Mouse (Mus musculus): ENCODE measurements around the gene Galnt11. TPM values are rescaled to one million over a fixed set of nuclear protein-coding genes. Genes with fewer than 3 reads are reported as not detected.

The Galnt11 gene
- polyA plus RNA-seq, 1 experiment from 2014 or later: 31.3 TPM

GRCm38 (mm10) chr5:25256686-25257085 lies 35.0 kb downstream of the Galnt11 start:
- peaks cover 56% of the 10 kb centered on the region for H3K36me3 ChIP-seq
- H3K27ac ChIP-seq: no peak overlapping the region
- no peak for ATAC-seq (replicated peaks; ENCODE audit: insufficient number of reproducible peaks, insufficient read depth, low FRiP score, low read depth)
- no peaks in the 10 kb centered on the region for H3K9me3 ChIP-seq (replicated peaks)
- no peak overlapping the region for H3K4me3 ChIP-seq
- WGBS: 77% methylated on average over 2 of the region's 2 CpGs
- no peaks in the 10 kb centered on the region for H3K27me3 ChIP-seq
- H3K4me1 ChIP-seq (replicated peaks): peaks cover 4% of the 10 kb centered on the region; the same call in 1 of the 2 replicates
- no peak overlapping the region for H3K9ac ChIP-seq
- H3K4me2 ChIP-seq: no peak overlapping the region

- H3K27me3 ChIP-seq: no peaks in the 10 kb centered on the region
- no peak for ATAC-seq (replicated peaks; ENCODE audit: insufficient number of reproducible peaks, insufficient read depth, low FRiP score, low read depth)
- peaks cover 47% of the 10 kb centered on the region for H3K36me3 ChIP-seq
- H3K4me1 ChIP-seq (replicated peaks): no peaks in the 10 kb centered on the region
- H3K4me2 ChIP-seq: no peak overlapping the region
- no peak overlapping the region for H3K27ac ChIP-seq
- WGBS: 78% methylated on average over 6 of the region's 6 CpGs
- H3K4me3 ChIP-seq: no peak overlapping the region
- no peaks in the 10 kb centered on the region for H3K9me3 ChIP-seq (replicated peaks)
- no peak overlapping the region for H3K9ac ChIP-seq
Measured at GRCm38 (mm10) chr5:25261452-25261851, 39.7 kb downstream of the Galnt11 start.

- Histone ChIP-seq H3K4me3 (no peak overlapping the region), H3K27ac (no peak overlapping the region), H3K9ac (no peak overlapping the region), H3K4me2 (no peak overlapping the region), H3K4me1 (replicated peaks) (no peaks in the 10 kb centered on the region), H3K36me3 (peaks cover 47% of the 10 kb centered on the region), H3K9me3 (replicated peaks) (no peaks in the 10 kb centered on the region), H3K27me3 (no peaks in the 10 kb centered on the region)
- ATAC-seq (replicated peaks; ENCODE audit: insufficient number of reproducible peaks, insufficient read depth, low FRiP score, low read depth): no peak
- 71% methylated on average over 7 of the region's 7 CpGs for WGBS
Measured at GRCm38 (mm10) chr5:25262266-25262665, 40.6 kb downstream of the Galnt11 start.

GRCm38 (mm10) chr5:25268258-25268888 lies 46.7 kb downstream of the Galnt11 start:
- H3K27ac ChIP-seq: no peak overlapping the region
- no peaks in the 10 kb centered on the region for H3K4me1 ChIP-seq (replicated peaks)
- H3K36me3 ChIP-seq: peaks cover 26% of the 10 kb centered on the region
- WGBS: 85% methylated on average over 4 of the region's 4 CpGs
- H3K9ac ChIP-seq: no peak overlapping the region
- no peak overlapping the region for H3K4me2 ChIP-seq
- H3K4me3 ChIP-seq: no peak overlapping the region
- H3K9me3 ChIP-seq (replicated peaks): no peaks in the 10 kb centered on the region
- no peak for ATAC-seq (replicated peaks; ENCODE audit: insufficient number of reproducible peaks, insufficient read depth, low FRiP score, low read depth)
- H3K27me3 ChIP-seq: no peaks in the 10 kb centered on the region

- no peak overlapping the region for H3K4me3 ChIP-seq
- no peak overlapping the region for H3K9ac ChIP-seq
- WGBS: 83% methylated on average over 10 of the region's 10 CpGs
- H3K36me3 ChIP-seq: peaks cover 67% of the 10 kb centered on the region
- no peak for ATAC-seq (replicated peaks; ENCODE audit: insufficient number of reproducible peaks, insufficient read depth, low FRiP score, low read depth)
- H3K4me1 ChIP-seq (replicated peaks): no peaks in the 10 kb centered on the region
- no peaks in the 10 kb centered on the region for H3K27me3 ChIP-seq
- H3K4me2 ChIP-seq: no peak overlapping the region
- H3K9me3 ChIP-seq (replicated peaks): no peaks in the 10 kb centered on the region
- H3K27ac ChIP-seq: no peak overlapping the region
Measured at GRCm38 (mm10) chr5:25275629-25276028, 53.9 kb downstream of the Galnt11 start.

- H3K27ac ChIP-seq: no peak overlapping the region
Measured at GRCm38 (mm10) chr5:25276365-25276764, 54.7 kb downstream of the Galnt11 start.

GRCm38 (mm10) chr5:25283988-25284387 lies 62.3 kb downstream of the Galnt11 start:
- Histone ChIP-seq H3K4me2 (no peak overlapping the region), H3K27me3 (no peaks in the 10 kb centered on the region), H3K4me3 (no peak overlapping the region), H3K27ac (no peak overlapping the region), H3K4me1 (replicated peaks) (no peaks in the 10 kb centered on the region), H3K9ac (no peak overlapping the region), H3K36me3 (peaks cover 76% of the 10 kb centered on the region), H3K9me3 (replicated peaks) (no peaks in the 10 kb centered on the region)
- 96% methylated on average over 13 of the region's 13 CpGs for WGBS
- no peak for ATAC-seq (replicated peaks; ENCODE audit: insufficient number of reproducible peaks, insufficient read depth, low FRiP score, low read depth)

More at GRCm38 (mm10) chr5:25276365-25276764, 54.7 kb downstream of the Galnt11 start:
- Histone ChIP-seq H3K27me3 (no peaks in the 10 kb centered on the region), H3K4me2 (no peak overlapping the region), H3K9me3 (replicated peaks) (no peaks in the 10 kb centered on the region), H3K36me3 (peaks cover 70% of the 10 kb centered on the region), H3K4me3 (no peak overlapping the region), H3K9ac (no peak overlapping the region), H3K4me1 (replicated peaks) (no peaks in the 10 kb centered on the region)
- ATAC-seq (replicated peaks; ENCODE audit: insufficient number of reproducible peaks, insufficient read depth, low FRiP score, low read depth): no peak
- WGBS: 77% methylated on average over 6 of the region's 6 CpGs

- H3K27me3 ChIP-seq: no peaks in the 10 kb centered on the region
- no peak overlapping the region for H3K27ac ChIP-seq
- ATAC-seq (replicated peaks; ENCODE audit: insufficient number of reproducible peaks, insufficient read depth, low FRiP score, low read depth): no peak
- H3K4me3 ChIP-seq: no peak overlapping the region
- no peaks in the 10 kb centered on the region for H3K9me3 ChIP-seq (replicated peaks)
- H3K4me2 ChIP-seq: no peak overlapping the region
- 58% methylated on average over 3 of the region's 3 CpGs for WGBS
- peaks cover 37% of the 10 kb centered on the region for H3K36me3 ChIP-seq
- H3K4me1 ChIP-seq (replicated peaks): no peaks in the 10 kb centered on the region
- no peak overlapping the region for H3K9ac ChIP-seq
Measured at GRCm38 (mm10) chr5:25296830-25297229, 75.1 kb downstream of the Galnt11 start.

- H3K4me3 ChIP-seq: no peak overlapping the region
- H3K27ac ChIP-seq: no peak overlapping the region
- peaks cover 50% of the 10 kb centered on the region for H3K36me3 ChIP-seq
- no peaks in the 10 kb centered on the region for H3K27me3 ChIP-seq
- no peaks in the 10 kb centered on the region for H3K4me1 ChIP-seq (replicated peaks)
- H3K9me3 ChIP-seq (replicated peaks): no peaks in the 10 kb centered on the region
- 87% methylated on average over 2 of the region's 2 CpGs for WGBS
- ATAC-seq (replicated peaks; ENCODE audit: insufficient number of reproducible peaks, insufficient read depth, low FRiP score, low read depth): no peak
- H3K4me2 ChIP-seq: no peak overlapping the region
- no peak overlapping the region for H3K9ac ChIP-seq
Measured at GRCm38 (mm10) chr5:25310226-25310625, 88.5 kb downstream of the Galnt11 start.

- no peak for ATAC-seq (replicated peaks; ENCODE audit: insufficient number of reproducible peaks, insufficient read depth, low FRiP score, low read depth)
- no peaks in the 10 kb centered on the region for H3K9me3 ChIP-seq (replicated peaks)
- H3K4me2 ChIP-seq: no peak overlapping the region
- H3K4me3 ChIP-seq: no peak overlapping the region
- H3K9ac ChIP-seq: no peak overlapping the region
- 64% methylated on average over 6 of the region's 6 CpGs for WGBS
- no peaks in the 10 kb centered on the region for H3K4me1 ChIP-seq (replicated peaks)
- no peak overlapping the region for H3K27ac ChIP-seq
- H3K36me3 ChIP-seq: peaks cover 61% of the 10 kb centered on the region
- no peaks in the 10 kb centered on the region for H3K27me3 ChIP-seq
Measured at GRCm38 (mm10) chr5:25313881-25314280, 92.2 kb downstream of the Galnt11 start.
